Mouse (Mus musculus): ENCODE results near the gene Eaf1. TPM values are rescaled to one million over a fixed set of nuclear protein-coding genes. Genes with fewer than 3 reads are reported as not detected.

Gene Eaf1
- polyA plus RNA-seq, 1 experiment, result 28.8 TPM

DNA sequence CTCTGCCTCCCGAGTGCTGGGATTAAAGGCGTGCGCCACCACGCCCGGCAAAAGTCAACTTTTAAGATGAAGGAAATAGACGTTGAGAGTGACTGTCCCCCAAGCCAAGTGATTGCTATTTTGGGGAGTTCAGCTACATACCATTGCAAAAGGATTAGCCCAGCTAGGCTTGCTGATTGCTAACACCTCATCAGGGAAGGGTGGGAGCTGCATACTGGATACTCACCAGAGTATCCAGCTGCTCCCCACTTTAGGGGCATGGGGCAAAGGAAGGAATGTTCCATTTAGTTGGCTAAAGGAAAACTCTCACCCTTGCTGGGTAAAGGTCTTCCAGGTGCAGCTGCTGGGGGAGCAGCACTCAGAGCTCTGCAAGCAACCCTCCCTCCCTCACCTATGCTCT, 6.1 kb upstream of the Eaf1 start:
- Histone ChIP-seq H3K4me1 (ENCODE audit: control insufficient read depth, insufficient read depth, insufficient read length) (no peaks in the 10 kb centered on the region), H3K27ac (ENCODE audit: insufficient read depth, low read length) (no peak overlapping the region), H3K36me3 (ENCODE audit: control insufficient read depth, insufficient read depth, low read length) (peaks cover 33% of the 10 kb centered on the region), H3K27me3 (ENCODE audit: control insufficient read depth, insufficient read depth, low read length) (no peaks in the 10 kb centered on the region), H3K4me3 (ENCODE audit: extremely low read depth, insufficient read depth, insufficient read length) (no peak overlapping the region)
- 96% methylated on average over 6 of the region's 6 CpGs for WGBS
- TF ChIP-seq CTCF (IDR thresholded peaks at IDR 0.05; ENCODE audit: extremely low read depth, insufficient read depth, insufficient read length, insufficient replicate concordance) (no peak), POLR2A (IDR thresholded peaks at IDR 0.05; ENCODE audit: low read depth, low read length) (no peak)
- DNase-seq (ENCODE audit: low read depth in 1 of 2, low spot score in 2 of 2), result no peak

DNA sequence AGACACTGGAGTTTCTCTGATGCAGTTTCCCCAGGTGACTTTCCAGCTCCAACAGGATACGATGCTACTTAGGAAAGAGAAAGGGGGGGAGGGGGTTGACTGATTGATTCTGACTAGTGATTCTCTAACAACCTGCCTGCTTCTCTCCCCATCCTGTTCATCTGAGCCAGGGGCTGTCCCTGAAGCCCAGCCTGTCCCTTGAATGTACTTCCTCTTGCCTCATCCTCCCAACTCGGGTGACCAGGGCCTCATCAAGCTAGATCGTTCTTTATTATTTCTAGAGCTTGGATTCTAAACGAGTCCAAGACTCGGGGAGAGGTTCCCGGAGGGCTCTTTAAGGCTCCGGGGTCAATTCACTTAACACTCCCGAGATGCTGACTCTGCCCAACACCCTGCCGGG, 298 bp upstream of the Eaf1 start:
- peaks cover 11% of the 10 kb centered on the region; the same call in 1 of the 2 replicates for H3K4me1 ChIP-seq (ENCODE audit: control insufficient read depth, insufficient read depth, insufficient read length)
- 12% methylated on average over 9 of the region's 9 CpGs for WGBS
- no peak overlapping the region for H3K27ac ChIP-seq (ENCODE audit: insufficient read depth, low read length)
- no peaks in the 10 kb centered on the region for H3K27me3 ChIP-seq (ENCODE audit: control insufficient read depth, insufficient read depth, low read length)
- TF ChIP-seq POLR2A (IDR thresholded peaks at IDR 0.05; ENCODE audit: low read depth, low read length), result no peak
- no peak for TF ChIP-seq CTCF (IDR thresholded peaks at IDR 0.05; ENCODE audit: extremely low read depth, insufficient read depth, insufficient read length, insufficient replicate concordance)
- peaks cover 11% of the 10 kb centered on the region; the same call in 1 of the 2 replicates for H3K36me3 ChIP-seq (ENCODE audit: control insufficient read depth, insufficient read depth, low read length)
- peak overlapping the region; percentile 98 for H3K4me3 ChIP-seq (ENCODE audit: extremely low read depth, insufficient read depth, insufficient read length)
- DNase-seq (ENCODE audit: low read depth in 1 of 2, low spot score in 2 of 2), result no peak

- H3K36me3 ChIP-seq (ENCODE audit: control insufficient read depth, insufficient read depth, low read length), result peaks cover 7% of the 10 kb centered on the region; the same call in 1 of the 2 replicates
- peak within 1 kb of the TSS; percentile 88 for H3K27ac ChIP-seq (ENCODE audit: insufficient read depth, low read length)
- TF ChIP-seq POLR2A (IDR thresholded peaks at IDR 0.05; ENCODE audit: low read depth, low read length) (peak; percentile 14; the same call in 1 of the 2 replicates), CTCF (IDR thresholded peaks at IDR 0.05; ENCODE audit: extremely low read depth, insufficient read depth, insufficient read length, insufficient replicate concordance) (no peak)
- no peaks in the 10 kb centered on the region for H3K27me3 ChIP-seq (ENCODE audit: control insufficient read depth, insufficient read depth, low read length)
- peak within 1 kb of the TSS; percentile 98 for H3K4me3 ChIP-seq (ENCODE audit: extremely low read depth, insufficient read depth, insufficient read length)
- under 1% methylated on average over 49 of the region's 49 CpGs for WGBS
- DNase-seq (ENCODE audit: low read depth in 1 of 2, low spot score in 2 of 2), result peak; percentile 79 to 88
- peaks cover 11% of the 10 kb centered on the region; the same call in 1 of the 2 replicates for H3K4me1 ChIP-seq (ENCODE audit: control insufficient read depth, insufficient read depth, insufficient read length)
Measured at GRCm38 (mm10) chr14:31494975-31495455, 816 bp downstream of the Eaf1 start, which contains the start of gene Mettl6. Gene Mettl6, minus strand, starts transcription at chr14:31495040.

GRCm38 (mm10) chr14:31495538-31495937, 1.3 kb downstream of the Eaf1 start:
- WGBS, result under 1% methylated on average over 8 of the region's 8 CpGs
- peaks cover 11% of the 10 kb centered on the region; the same call in 1 of the 2 replicates for H3K4me1 ChIP-seq (ENCODE audit: control insufficient read depth, insufficient read depth, insufficient read length)
- H3K27ac ChIP-seq (ENCODE audit: insufficient read depth, low read length), result peak overlapping the region; percentile 88; the same call in 1 of the 2 replicates
- no peak for DNase-seq (ENCODE audit: low read depth in 1 of 2, low spot score in 2 of 2)
- no peak for TF ChIP-seq CTCF (IDR thresholded peaks at IDR 0.05; ENCODE audit: extremely low read depth, insufficient read depth, insufficient read length, insufficient replicate concordance)
- no peak for TF ChIP-seq POLR2A (IDR thresholded peaks at IDR 0.05; ENCODE audit: low read depth, low read length)
- H3K36me3 ChIP-seq (ENCODE audit: control insufficient read depth, insufficient read depth, low read length), result peaks cover 7% of the 10 kb centered on the region; the same call in 1 of the 2 replicates
- peak overlapping the region; percentile 98 for H3K4me3 ChIP-seq (ENCODE audit: extremely low read depth, insufficient read depth, insufficient read length)
- H3K27me3 ChIP-seq (ENCODE audit: control insufficient read depth, insufficient read depth, low read length), result no peaks in the 10 kb centered on the region

GRCm38 (mm10) chr14:31496241-31496646, 2.0 kb downstream of the Eaf1 start:
- Histone ChIP-seq H3K27ac (ENCODE audit: insufficient read depth, low read length) (no peak overlapping the region), H3K36me3 (ENCODE audit: control insufficient read depth, insufficient read depth, low read length) (peaks cover 7% of the 10 kb centered on the region; the same call in 1 of the 2 replicates), H3K4me3 (ENCODE audit: extremely low read depth, insufficient read depth, insufficient read length) (no peak overlapping the region; the same call in 1 of the 2 replicates), H3K4me1 (ENCODE audit: control insufficient read depth, insufficient read depth, insufficient read length) (peaks cover 11% of the 10 kb centered on the region; the same call in 1 of the 2 replicates), H3K27me3 (ENCODE audit: control insufficient read depth, insufficient read depth, low read length) (no peaks in the 10 kb centered on the region)
- DNase-seq (ENCODE audit: low read depth in 1 of 2, low spot score in 2 of 2), result no peak
- WGBS, result 10% methylated on average over 7 of the region's 7 CpGs
- TF ChIP-seq POLR2A (IDR thresholded peaks at IDR 0.05; ENCODE audit: low read depth, low read length), result no peak
- TF ChIP-seq CTCF (IDR thresholded peaks at IDR 0.05; ENCODE audit: extremely low read depth, insufficient read depth, insufficient read length, insufficient replicate concordance), result no peak

GRCm38 (mm10) chr14:31499526-31499925, 5.3 kb downstream of the Eaf1 start:
- Histone ChIP-seq H3K27ac (ENCODE audit: insufficient read depth, low read length) (no peak overlapping the region), H3K36me3 (ENCODE audit: control insufficient read depth, insufficient read depth, low read length) (peaks cover 29% of the 10 kb centered on the region), H3K4me3 (ENCODE audit: extremely low read depth, insufficient read depth, insufficient read length) (no peak overlapping the region), H3K4me1 (ENCODE audit: control insufficient read depth, insufficient read depth, insufficient read length) (peaks cover 5% of the 10 kb centered on the region; the same call in 1 of the 2 replicates), H3K27me3 (ENCODE audit: control insufficient read depth, insufficient read depth, low read length) (no peaks in the 10 kb centered on the region)
- TF ChIP-seq CTCF (IDR thresholded peaks at IDR 0.05; ENCODE audit: extremely low read depth, insufficient read depth, insufficient read length, insufficient replicate concordance) (no peak), POLR2A (IDR thresholded peaks at IDR 0.05; ENCODE audit: low read depth, low read length) (no peak)
- no peak for DNase-seq (ENCODE audit: low read depth in 1 of 2, low spot score in 2 of 2)
- 94% methylated on average over 1 of the region's 1 CpGs for WGBS

DNA sequence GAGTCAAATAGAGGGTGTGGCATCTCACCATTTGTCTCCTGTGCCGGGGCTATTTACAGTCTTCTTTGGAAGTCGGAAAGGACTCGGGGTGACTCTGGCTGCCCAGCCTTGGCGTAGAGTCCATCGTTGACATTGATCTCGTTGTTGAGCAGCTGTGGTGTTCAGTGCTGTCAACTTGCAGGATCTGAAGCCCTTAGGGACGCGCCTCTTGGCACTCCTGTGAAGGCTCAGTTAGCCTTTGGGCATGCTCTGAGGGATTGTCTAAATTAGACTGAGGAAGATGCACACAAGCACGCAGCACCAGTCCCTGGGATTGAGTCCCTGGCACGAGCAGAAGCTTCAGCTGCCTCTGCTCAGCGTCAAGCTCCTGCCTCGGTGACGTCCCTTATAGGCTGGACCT, 9.2 kb downstream of the Eaf1 start:
- H3K4me3 ChIP-seq (ENCODE audit: extremely low read depth, insufficient read depth, insufficient read length), result no peak overlapping the region
- H3K27me3 ChIP-seq (ENCODE audit: control insufficient read depth, insufficient read depth, low read length), result no peaks in the 10 kb centered on the region
- H3K27ac ChIP-seq (ENCODE audit: insufficient read depth, low read length), result no peak overlapping the region
- TF ChIP-seq CTCF (IDR thresholded peaks at IDR 0.05; ENCODE audit: extremely low read depth, insufficient read depth, insufficient read length, insufficient replicate concordance), result no peak
- TF ChIP-seq POLR2A (IDR thresholded peaks at IDR 0.05; ENCODE audit: low read depth, low read length), result no peak
- H3K4me1 ChIP-seq (ENCODE audit: control insufficient read depth, insufficient read depth, insufficient read length), result no peaks in the 10 kb centered on the region
- no peak for DNase-seq (ENCODE audit: low read depth in 1 of 2, low spot score in 2 of 2)
- WGBS, result 97% methylated on average over 13 of the region's 13 CpGs
- H3K36me3 ChIP-seq (ENCODE audit: control insufficient read depth, insufficient read depth, low read length), result peaks cover 52% of the 10 kb centered on the region
